Mouse (Mus musculus): Measurements from ENCODE around the gene Ralgps1. TPM values are rescaled to one million over a fixed set of nuclear protein-coding genes. Genes with fewer than 3 reads are reported as not detected.

The Ralgps1 gene
- polyA plus RNA-seq, 1 experiment from 2014 or later: 14.6 TPM

DNA sequence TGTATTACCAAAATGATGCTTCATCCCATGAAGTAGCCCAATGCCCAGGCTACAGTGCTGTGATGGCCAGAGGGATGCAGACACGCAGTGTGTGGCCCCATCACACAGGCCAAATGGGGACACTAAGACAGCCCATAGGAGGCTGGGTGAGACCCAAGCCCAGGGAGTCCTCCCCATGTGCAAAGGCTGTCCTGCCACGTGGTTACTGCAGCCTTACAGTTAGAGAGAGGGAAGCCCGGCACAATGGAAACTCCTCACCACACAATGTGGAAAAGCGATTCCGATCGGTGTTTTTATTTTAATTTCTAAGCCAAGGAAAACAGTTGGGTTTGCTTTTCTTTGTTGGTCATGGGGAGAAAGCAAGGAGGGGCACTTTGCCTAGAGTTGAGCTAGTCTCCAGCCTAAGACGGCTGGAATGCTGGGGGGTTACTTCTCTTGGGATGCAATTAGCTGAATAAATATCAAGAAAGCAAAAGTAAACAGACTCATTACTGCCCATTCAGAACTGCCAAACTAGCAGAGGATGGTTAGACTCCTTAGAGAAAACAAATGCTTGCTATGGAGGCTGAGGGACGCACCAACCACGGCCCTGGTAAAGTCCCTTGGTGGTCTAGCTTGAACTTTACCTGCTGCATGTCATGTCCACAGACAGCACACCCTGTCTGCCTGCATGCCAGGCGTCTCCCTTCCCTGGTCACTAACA, 147.5 kb downstream of the Ralgps1 start:
- Histone ChIP-seq H3K27me3 (ENCODE audit: control insufficient read depth, insufficient read depth, low read length) (no peaks in the 10 kb centered on the region), H3K4me2 (ENCODE audit: low read depth) (no peak overlapping the region), H3K9ac (ENCODE audit: low read length) (no peak overlapping the region), H3K4me1 (ENCODE audit: control insufficient read depth, insufficient read depth, low read length) (0 out of 2 replicates have a peak, but pooled peaks cover 2% of the 10 kb centered on the region), H3K4me3 (ENCODE audit: low read depth, low read length) (no peak overlapping the region), H3K9me3 (ENCODE audit: control insufficient read depth, low read length) (no peaks in the 10 kb centered on the region), H3K36me3 (ENCODE audit: control insufficient read depth, insufficient read depth, low read length) (peaks cover 6% of the 10 kb centered on the region), H3K27ac (ENCODE audit: low read depth, low read length) (no peak overlapping the region)
- WGBS: 81% methylated on average over 10 of the region's 10 CpGs
- DNase-seq (ENCODE audit: low spot score): no peak
- ATAC-seq (ENCODE audit: insufficient read depth, low FRiP score, low TSS enrichment): no peak

- WGBS: 88% methylated on average over 6 of the region's 6 CpGs
- Histone ChIP-seq H3K27ac (ENCODE audit: low read depth, low read length) (no peak overlapping the region), H3K9me3 (ENCODE audit: control insufficient read depth, low read length) (no peaks in the 10 kb centered on the region), H3K27me3 (ENCODE audit: control insufficient read depth, insufficient read depth, low read length) (no peaks in the 10 kb centered on the region), H3K9ac (ENCODE audit: low read length) (no peak overlapping the region), H3K4me3 (ENCODE audit: low read depth, low read length) (no peak overlapping the region), H3K4me2 (ENCODE audit: low read depth) (no peak overlapping the region), H3K4me1 (ENCODE audit: control insufficient read depth, insufficient read depth, low read length) (peaks cover 4% of the 10 kb centered on the region), H3K36me3 (ENCODE audit: control insufficient read depth, insufficient read depth, low read length) (peaks cover 4% of the 10 kb centered on the region)
- ATAC-seq (ENCODE audit: insufficient read depth, low FRiP score, low TSS enrichment) (no peak), DNase-seq (ENCODE audit: low spot score) (no peak)
Observed at GRCm38 (mm10) chr2:33222480-33222879, 148.8 kb downstream of the Ralgps1 start.

DNA sequence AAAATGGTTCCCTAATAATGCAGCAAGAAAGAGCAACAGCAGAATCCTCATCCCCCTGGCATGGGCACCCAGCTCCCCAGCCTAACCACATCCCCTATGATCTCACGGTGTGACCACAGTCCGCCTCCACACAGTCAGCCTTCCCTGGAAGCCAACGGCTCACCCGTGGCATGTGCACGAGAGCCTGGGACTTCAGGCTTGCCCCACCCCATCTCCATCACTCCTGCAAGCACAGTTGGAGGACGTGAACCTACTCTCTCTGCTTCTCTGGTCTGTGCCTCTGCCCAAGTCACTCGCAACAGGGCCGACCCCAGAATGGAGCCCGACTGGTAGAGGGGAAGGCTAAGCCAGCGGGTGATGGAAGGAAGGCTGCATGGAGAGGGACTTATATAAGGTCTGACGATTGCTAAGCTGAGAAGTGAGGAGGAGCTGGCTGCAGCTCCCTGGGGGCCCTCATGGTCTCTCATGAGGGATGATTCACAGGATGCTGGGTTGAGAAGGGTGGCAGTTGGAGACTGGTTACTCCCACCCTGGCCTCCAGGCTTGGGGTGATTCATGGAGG, 149.9 kb downstream of the Ralgps1 start:
- no peaks in the 10 kb centered on the region for H3K9me3 ChIP-seq (ENCODE audit: control insufficient read depth, low read length)
- H3K27ac ChIP-seq (ENCODE audit: low read depth, low read length): no peak overlapping the region
- peaks cover 4% of the 10 kb centered on the region for H3K36me3 ChIP-seq (ENCODE audit: control insufficient read depth, insufficient read depth, low read length)
- 87% methylated on average over 11 of the region's 11 CpGs for WGBS
- no peaks in the 10 kb centered on the region for H3K27me3 ChIP-seq (ENCODE audit: control insufficient read depth, insufficient read depth, low read length)
- DNase-seq (ENCODE audit: low spot score): no peak
- peaks cover 12% of the 10 kb centered on the region for H3K4me1 ChIP-seq (ENCODE audit: control insufficient read depth, insufficient read depth, low read length)
- H3K4me2 ChIP-seq (ENCODE audit: low read depth): no peak overlapping the region
- no peak overlapping the region for H3K9ac ChIP-seq (ENCODE audit: low read length)
- no peak for ATAC-seq (ENCODE audit: insufficient read depth, low FRiP score, low TSS enrichment)
- no peak overlapping the region for H3K4me3 ChIP-seq (ENCODE audit: low read depth, low read length)

DNA sequence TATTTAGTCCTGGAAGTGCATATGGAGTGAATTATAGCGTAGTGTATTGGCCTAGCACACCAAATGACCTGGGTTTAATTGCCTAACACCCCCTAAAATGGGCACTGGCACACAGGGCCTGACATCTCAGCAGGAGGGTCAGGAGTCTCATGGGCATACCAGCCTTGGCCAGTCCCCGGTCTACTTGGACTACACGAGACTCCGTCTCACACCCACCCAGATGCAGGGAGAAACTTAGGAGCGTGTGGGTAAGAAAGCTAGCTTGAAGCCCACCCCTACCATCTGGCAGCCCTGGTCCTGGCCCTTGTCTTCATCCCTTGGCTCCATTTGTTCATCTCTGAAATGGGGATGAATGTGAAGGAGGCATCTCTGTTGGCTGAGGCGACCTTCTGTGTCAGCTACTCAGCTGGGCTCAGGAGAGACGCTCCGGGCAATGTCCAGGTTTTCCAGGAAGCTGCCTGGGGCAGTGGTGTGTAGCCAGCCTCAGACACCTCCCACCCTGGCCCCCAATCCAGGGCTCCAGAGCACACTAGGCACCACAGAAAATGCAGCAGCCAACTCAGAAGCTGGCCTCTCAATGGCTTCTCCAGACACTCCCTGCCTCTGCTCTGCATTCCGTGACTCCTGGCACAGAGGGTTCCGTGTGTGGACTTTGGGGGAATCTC, 150.5 kb downstream of the Ralgps1 start:
- no peak overlapping the region for H3K27ac ChIP-seq (ENCODE audit: low read depth, low read length)
- no peaks in the 10 kb centered on the region for H3K27me3 ChIP-seq (ENCODE audit: control insufficient read depth, insufficient read depth, low read length)
- no peak overlapping the region for H3K9ac ChIP-seq (ENCODE audit: low read length)
- H3K36me3 ChIP-seq (ENCODE audit: control insufficient read depth, insufficient read depth, low read length): peaks cover 4% of the 10 kb centered on the region
- ATAC-seq (ENCODE audit: insufficient read depth, low FRiP score, low TSS enrichment) (no peak), DNase-seq (ENCODE audit: low spot score) (no peak)
- no peaks in the 10 kb centered on the region for H3K9me3 ChIP-seq (ENCODE audit: control insufficient read depth, low read length)
- peaks cover 14% of the 10 kb centered on the region for H3K4me1 ChIP-seq (ENCODE audit: control insufficient read depth, insufficient read depth, low read length)
- no peak overlapping the region for H3K4me2 ChIP-seq (ENCODE audit: low read depth)
- WGBS: 87% methylated on average over 10 of the region's 10 CpGs
- no peak overlapping the region for H3K4me3 ChIP-seq (ENCODE audit: low read depth, low read length)

DNA sequence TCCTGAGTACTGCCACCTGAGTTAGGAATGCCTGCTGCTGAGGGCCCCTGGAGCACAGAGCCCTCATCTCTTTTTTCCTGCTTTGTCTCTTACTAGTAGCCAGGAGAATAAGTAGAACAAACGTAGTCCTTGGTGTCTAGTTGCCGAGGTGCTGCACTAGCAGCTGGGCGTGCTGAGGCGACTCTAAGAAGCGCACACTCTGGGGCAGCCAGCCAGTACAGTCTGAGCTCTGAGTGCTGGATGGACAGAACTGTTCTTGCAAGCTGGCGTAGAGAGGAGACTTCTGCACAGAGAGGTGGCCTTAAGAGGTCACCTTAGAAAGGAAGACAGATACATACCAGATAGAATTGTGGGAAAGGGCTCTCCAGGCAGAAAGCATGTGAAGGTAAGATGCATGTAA, 151.0 kb downstream of the Ralgps1 start:
- WGBS: 83% methylated on average over 6 of the region's 6 CpGs
- Histone ChIP-seq H3K36me3 (ENCODE audit: control insufficient read depth, insufficient read depth, low read length) (peaks cover 4% of the 10 kb centered on the region), H3K9ac (ENCODE audit: low read length) (no peak overlapping the region), H3K4me2 (ENCODE audit: low read depth) (no peak overlapping the region), H3K4me3 (ENCODE audit: low read depth, low read length) (no peak overlapping the region), H3K9me3 (ENCODE audit: control insufficient read depth, low read length) (no peaks in the 10 kb centered on the region), H3K4me1 (ENCODE audit: control insufficient read depth, insufficient read depth, low read length) (peaks cover 19% of the 10 kb centered on the region), H3K27me3 (ENCODE audit: control insufficient read depth, insufficient read depth, low read length) (no peaks in the 10 kb centered on the region), H3K27ac (ENCODE audit: low read depth, low read length) (no peak overlapping the region)
- DNase-seq (ENCODE audit: low spot score) (no peak), ATAC-seq (ENCODE audit: insufficient read depth, low FRiP score, low TSS enrichment) (no peak)

DNA sequence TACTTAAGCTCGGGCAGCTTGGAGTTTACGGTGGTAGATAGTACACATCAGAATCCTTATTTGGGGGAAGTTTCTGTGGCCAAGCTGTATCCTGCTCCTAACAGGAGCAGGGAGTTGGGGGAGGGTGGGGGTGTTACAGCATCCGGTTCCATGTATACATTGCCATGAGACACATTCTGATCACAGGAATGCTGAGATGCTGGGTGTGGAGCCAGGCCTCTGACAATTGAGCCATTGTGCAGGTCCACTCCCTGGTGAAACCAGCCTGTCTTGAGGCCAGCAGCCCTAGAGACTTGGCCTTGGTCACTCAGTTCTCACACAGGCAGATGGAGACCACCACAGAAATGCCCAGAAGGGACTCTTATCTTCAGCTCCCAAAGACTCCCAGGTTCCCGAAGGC, 151.6 kb downstream of the Ralgps1 start:
- DNase-seq (ENCODE audit: low spot score): no peak
- H3K27me3 ChIP-seq (ENCODE audit: control insufficient read depth, insufficient read depth, low read length): no peaks in the 10 kb centered on the region
- H3K9me3 ChIP-seq (ENCODE audit: control insufficient read depth, low read length): no peaks in the 10 kb centered on the region
- H3K4me3 ChIP-seq (ENCODE audit: low read depth, low read length): no peak overlapping the region
- no peak overlapping the region for H3K9ac ChIP-seq (ENCODE audit: low read length)
- ATAC-seq (ENCODE audit: insufficient read depth, low FRiP score, low TSS enrichment): no peak
- no peak overlapping the region for H3K4me2 ChIP-seq (ENCODE audit: low read depth)
- H3K4me1 ChIP-seq (ENCODE audit: control insufficient read depth, insufficient read depth, low read length): peaks cover 22% of the 10 kb centered on the region
- no peak overlapping the region for H3K27ac ChIP-seq (ENCODE audit: low read depth, low read length)
- 88% methylated on average over 4 of the region's 4 CpGs for WGBS
- peaks cover 4% of the 10 kb centered on the region for H3K36me3 ChIP-seq (ENCODE audit: control insufficient read depth, insufficient read depth, low read length)

DNA sequence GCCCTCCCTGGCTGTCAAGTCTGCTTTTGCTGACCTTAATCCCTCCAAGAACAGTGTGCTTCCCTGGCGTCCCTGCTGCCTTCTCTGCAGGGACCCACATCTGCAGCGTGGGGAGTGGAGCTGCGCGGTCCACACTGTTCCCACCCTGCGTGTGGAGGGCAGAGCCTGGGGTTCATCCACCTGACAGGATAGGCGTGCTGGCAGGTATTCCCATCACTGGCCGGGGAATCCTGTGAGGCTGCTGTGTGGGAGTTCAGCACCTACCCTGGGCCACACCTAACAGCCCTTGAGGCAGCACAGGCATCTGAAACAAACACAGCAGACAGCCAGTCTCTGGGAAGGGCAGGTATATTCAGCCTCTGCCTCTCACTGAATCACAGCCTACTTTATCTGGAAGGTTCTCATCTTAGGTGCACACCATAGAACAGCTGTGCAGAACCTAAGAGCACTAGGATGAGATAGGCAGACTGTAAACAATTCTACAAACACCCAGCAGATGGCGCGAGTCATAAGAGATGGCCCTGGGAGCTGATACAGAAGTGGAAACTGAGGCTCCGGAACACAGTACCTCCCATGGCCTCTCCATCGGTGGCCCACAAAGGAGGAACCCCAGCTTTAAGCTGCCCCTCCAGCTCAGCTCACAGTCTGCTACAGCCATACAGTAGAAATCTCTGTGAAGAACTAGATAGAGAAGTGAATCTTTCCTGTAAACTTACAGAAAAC, 152.2 kb downstream of the Ralgps1 start:
- 73% methylated on average over 11 of the region's 11 CpGs for WGBS
- no peak overlapping the region for H3K9ac ChIP-seq (ENCODE audit: low read length)
- H3K4me3 ChIP-seq (ENCODE audit: low read depth, low read length): no peak overlapping the region
- H3K27ac ChIP-seq (ENCODE audit: low read depth, low read length): no peak overlapping the region
- peaks cover 22% of the 10 kb centered on the region for H3K4me1 ChIP-seq (ENCODE audit: control insufficient read depth, insufficient read depth, low read length)
- ATAC-seq (ENCODE audit: insufficient read depth, low FRiP score, low TSS enrichment): no peak
- no peaks in the 10 kb centered on the region for H3K27me3 ChIP-seq (ENCODE audit: control insufficient read depth, insufficient read depth, low read length)
- H3K4me2 ChIP-seq (ENCODE audit: low read depth): no peak overlapping the region
- DNase-seq (ENCODE audit: low spot score): peak; percentile 29
- H3K36me3 ChIP-seq (ENCODE audit: control insufficient read depth, insufficient read depth, low read length): peaks cover 4% of the 10 kb centered on the region
- H3K9me3 ChIP-seq (ENCODE audit: control insufficient read depth, low read length): no peaks in the 10 kb centered on the region

GRCm38 (mm10) chr2:33217425-33217794, 153.9 kb downstream of the Ralgps1 start:
- ATAC-seq (ENCODE audit: insufficient read depth, low FRiP score, low TSS enrichment) (no peak), DNase-seq (ENCODE audit: low spot score) (no peak)
- Histone ChIP-seq H3K27me3 (ENCODE audit: control insufficient read depth, insufficient read depth, low read length) (no peaks in the 10 kb centered on the region), H3K36me3 (ENCODE audit: control insufficient read depth, insufficient read depth, low read length) (peaks cover 4% of the 10 kb centered on the region), H3K9ac (ENCODE audit: low read length) (peak overlapping the region; percentile 90; the same call in 1 of the 2 replicates), H3K4me3 (ENCODE audit: low read depth, low read length) (peak overlapping the region; percentile 49), H3K9me3 (ENCODE audit: control insufficient read depth, low read length) (no peaks in the 10 kb centered on the region), H3K4me2 (ENCODE audit: low read depth) (peak overlapping the region; percentile 70), H3K4me1 (ENCODE audit: control insufficient read depth, insufficient read depth, low read length) (peaks cover 22% of the 10 kb centered on the region), H3K27ac (ENCODE audit: low read depth, low read length) (no peak overlapping the region)
- 64% methylated on average over 3 of the region's 3 CpGs for WGBS

All from neural tube, embryonic 11.5 days (tissue).